Mouse (Mus musculus) urinary bladder, postnatal 0 days (tissue): ENCODE data around the gene Il17rc. TPM values are rescaled to one million over a fixed set of nuclear protein-coding genes. Genes with fewer than 3 reads are reported as not detected.

Source experiments
- microRNA-seq: library from miRNA; unstranded; fragments of <30 nt; microRNA quantifications from one replicate; pipeline ENCODE4, GENCODE M21; 2016
- polyA plus RNA-seq: library from polyadenylated mRNA; unstranded; fragments of >200 nt; fragmentation: Nextera tagmentation; extraction: Ambion mirVana; gene quantifications from 2 replicates; pipeline ENCODE4 v1.2.1, GENCODE M21; 2015

The Il17rc gene
- 28.2 and 32.1 TPM in 2 replicates for polyA plus RNA-seq

GRCm38 (mm10) chr6:113471297-113471936 lies at the start of gene Il17rc:
Gene Il17rc, plus strand, starts transcription at chr6:113471427.

GRCm38 (mm10) chr6:113435664-113436205 lies 35.5 kb upstream of the Il17rc start, which contains the start of gene Cidec:
Gene Cidec, minus strand, starts transcription at chr6:113435760.

GRCm38 (mm10) chr6:113442442-113443090 lies 28.7 kb upstream of the Il17rc start, which contains the start of gene Jagn1:
Gene Jagn1, plus strand, starts transcription at chr6:113442569.

GRCm38 (mm10) chr6:113457952-113458534 lies 13.2 kb upstream of the Il17rc start, which contains the start of gene Il17re:
Gene Il17re, plus strand, starts transcription at chr6:113458484.

GRCm38 (mm10) chr6:113483100-113483615 lies 11.9 kb downstream of the Il17rc start, which contains the start of gene Creld1:
Gene Creld1, plus strand, starts transcription at chr6:113483297.

GRCm38 (mm10) chr6:113501388-113502084 lies 30.3 kb downstream of the Il17rc start, which contains the start of gene Prrt3:
Gene Prrt3, minus strand, starts transcription at chr6:113501931.

GRCm38 (mm10) chr6:113530932-113531839 lies 60.0 kb downstream of the Il17rc start, which contains the start of the genes Emc3 and Fancd2:
Gene Emc3, minus strand, starts transcription at chr6:113531652.
Gene Fancd2, plus strand, starts transcription at chr6:113531682.

Small RNAs within 50 kb of the gene (microRNA-seq; reads per million reads assigned to microRNA genes)
- gene Gm23365 (not detected), gene Gm24387 (not detected)

Other genes starting within 250 kb of the Il17rc start
- gene Mtmr14, start 233.6 kb upstream of the Il17rc start, polyA plus RNA-seq: 40.7 and 42.7 TPM in 2 replicates
- gene Cpne9, start 189.1 kb upstream of the Il17rc start, polyA plus RNA-seq: not detected in 2 replicates
- 7.1 and 7.6 TPM in 2 replicates for gene Brpf1, start 164.3 kb upstream of the Il17rc start, polyA plus RNA-seq
- gene Ogg1, start 144.5 kb upstream of the Il17rc start, polyA plus RNA-seq: 6.3 and 9.3 TPM in 2 replicates
- 89.5 and 100.0 TPM in 2 replicates for gene Camk1, start 127.4 kb upstream of the Il17rc start, polyA plus RNA-seq
- gene Tada3, start 93.5 kb upstream of the Il17rc start, polyA plus RNA-seq: 38.4 and 39.1 TPM in 2 replicates
- gene Arpc4, start 93.3 kb upstream of the Il17rc start, polyA plus RNA-seq: 327 and 354 TPM in 2 replicates
- 1.0 and 1.2 TPM in 2 replicates for gene Ttll3, start 82.2 kb upstream of the Il17rc start, polyA plus RNA-seq
- 11.4 and 16.5 TPM in 2 replicates for gene Rpusd3, start 52.1 kb upstream of the Il17rc start, polyA plus RNA-seq
- gene Cidec, start 35.7 kb upstream of the Il17rc start, polyA plus RNA-seq: not detected in 2 replicates
- gene Jagn1, start 28.9 kb upstream of the Il17rc start, polyA plus RNA-seq: 79.2 and 82.8 TPM in 2 replicates
- 54.7 and 60.4 TPM in 2 replicates for gene Il17re, start 12.9 kb upstream of the Il17rc start, polyA plus RNA-seq
- 33.3 and 33.8 TPM in 2 replicates for gene Creld1, start 11.9 kb downstream of the Il17rc start, polyA plus RNA-seq
- 0.72 and 0.77 TPM in 2 replicates for gene Prrt3, start 30.5 kb downstream of the Il17rc start, polyA plus RNA-seq
- gene Emc3, start 60.2 kb downstream of the Il17rc start, polyA plus RNA-seq: 91.2 and 104 TPM in 2 replicates
- gene Fancd2, start 60.3 kb downstream of the Il17rc start, polyA plus RNA-seq: 2.5 and 3.2 TPM in 2 replicates
- gene Fancd2os, start 129.3 kb downstream of the Il17rc start, polyA plus RNA-seq: not detected in 2 replicates
- gene Brk1, start 133.3 kb downstream of the Il17rc start, polyA plus RNA-seq: 189 and 195 TPM in 2 replicates
- gene Vhl, start 152.5 kb downstream of the Il17rc start, polyA plus RNA-seq: 24.3 and 25.1 TPM in 2 replicates
- 24.0 and 24.1 TPM in 2 replicates for gene Irak2, start 167.0 kb downstream of the Il17rc start, polyA plus RNA-seq
- 0.95 and 0.97 TPM in 2 replicates for gene Tatdn2, start 225.6 kb downstream of the Il17rc start, polyA plus RNA-seq
- 0.50 TPM in 1 of 2 replicates, not detected in the other for gene Ghrl, start 248.5 kb downstream of the Il17rc start, polyA plus RNA-seq